Mouse (Mus musculus) lung, postnatal 36 days (tissue): ENCODE measurements at regions not wholly inside any gene's neighbourhood (a gene's known extent, or its start where the extent isn't known, plus 50 kb on each side); places are given as distances from the start of the nearest gene placed in this dataset.
"Not testable (repeated sequence)": the region's sequence is repeated elsewhere in the genome, so short reads cannot be mapped to it uniquely, and the experiment has no call there.

Source experiments
- DNase-seq: peaks from one replicate; pipeline ENCODE4 v3.0.0; 2022; ENCODE audit warnings: mixed read lengths

DNA sequence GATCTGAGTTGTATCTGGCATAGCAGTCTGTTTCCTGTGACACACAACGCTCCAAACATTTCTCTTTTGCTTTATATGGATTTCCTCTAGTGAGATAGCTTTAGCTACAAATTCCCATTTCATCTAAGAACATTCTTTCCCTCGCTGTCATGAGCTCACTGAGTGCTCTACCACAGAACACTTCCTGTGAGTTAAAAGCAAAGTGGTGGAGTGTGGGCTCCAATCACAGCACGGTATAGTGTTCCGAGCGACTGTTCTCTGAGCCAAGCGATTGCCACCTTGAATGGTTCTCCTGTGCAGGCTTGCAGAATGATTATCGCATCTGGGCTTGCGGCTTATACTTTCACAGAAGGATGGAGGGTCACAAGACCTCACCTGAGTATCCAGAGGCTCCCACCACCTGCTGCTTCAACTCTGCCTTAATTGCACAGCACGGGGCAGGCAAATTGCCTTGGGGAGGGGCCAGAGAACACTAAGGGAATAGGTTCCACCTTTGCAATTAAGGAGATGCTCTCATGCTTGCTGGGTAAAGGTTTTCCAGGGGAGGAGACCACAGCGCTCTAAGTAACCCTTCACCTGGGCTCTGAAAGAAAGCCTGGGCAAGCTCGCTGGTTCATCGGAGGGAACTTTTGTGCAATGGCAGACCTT lies 477.7 kb downstream of the Zfp704 start:
- no peak for DNase-seq

DNA sequence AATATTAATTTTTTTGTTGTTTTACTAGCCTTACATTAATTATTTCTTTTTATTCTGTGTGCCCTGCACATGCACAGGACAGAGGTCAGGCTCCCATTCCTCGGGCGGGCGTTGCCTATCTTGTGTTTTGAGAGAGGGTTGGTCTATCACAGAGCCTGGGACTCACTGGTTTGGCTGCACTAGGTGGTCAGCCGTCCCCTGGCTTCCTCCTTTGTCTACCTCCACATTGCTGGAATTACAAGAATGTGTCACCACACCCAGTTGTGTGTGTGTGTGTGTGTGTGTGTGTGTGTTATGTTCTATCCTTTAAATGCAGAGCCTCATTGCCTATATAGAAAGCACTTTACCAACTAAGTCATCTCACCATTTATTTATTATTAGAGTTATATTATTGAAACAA lies 478.5 kb downstream of the Zfp704 start:
- DNase-seq, result no peak

DNA sequence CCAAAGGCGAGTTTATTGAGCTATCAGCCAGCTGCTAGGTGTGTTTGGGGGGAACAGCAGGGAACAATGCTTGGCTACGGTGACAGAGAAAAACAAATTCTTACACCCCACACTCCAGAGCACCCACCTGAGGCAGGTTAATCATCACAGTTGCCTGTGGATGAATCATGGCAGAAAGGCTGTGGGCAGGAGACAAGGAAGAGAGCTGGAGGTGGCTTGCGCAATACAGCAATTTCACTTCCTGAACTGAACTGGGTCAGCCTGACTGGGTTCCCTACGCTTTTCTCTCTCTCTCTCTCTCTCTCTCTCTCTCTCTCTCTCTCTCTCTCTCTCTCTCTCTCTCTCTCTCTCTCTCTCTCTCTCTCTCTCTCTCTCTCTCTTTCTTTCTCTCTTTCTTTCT lies 481.5 kb downstream of the Zfp704 start:
- DNase-seq, result peak; percentile 71

DNA sequence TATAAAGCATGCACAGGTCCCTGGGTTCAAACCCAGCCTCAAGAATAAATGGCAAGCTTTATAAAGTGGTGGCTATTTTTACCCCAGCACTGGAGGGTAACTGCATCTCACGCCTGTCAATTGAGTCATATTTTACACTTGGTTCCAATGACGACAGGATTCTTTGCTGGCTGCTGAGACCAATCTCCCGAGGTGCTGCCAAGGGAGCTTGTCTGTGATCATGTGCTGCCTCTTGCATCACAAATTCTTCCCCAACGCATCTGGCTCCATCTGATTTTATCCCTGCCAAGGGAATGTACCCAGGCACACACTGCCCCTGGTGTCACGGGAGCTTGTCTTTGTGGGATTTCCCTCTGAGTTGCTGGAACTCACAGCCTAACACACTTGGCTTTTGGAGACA lies 486.8 kb downstream of the Zfp704 start:
- DNase-seq, result peak; percentile 54

DNA sequence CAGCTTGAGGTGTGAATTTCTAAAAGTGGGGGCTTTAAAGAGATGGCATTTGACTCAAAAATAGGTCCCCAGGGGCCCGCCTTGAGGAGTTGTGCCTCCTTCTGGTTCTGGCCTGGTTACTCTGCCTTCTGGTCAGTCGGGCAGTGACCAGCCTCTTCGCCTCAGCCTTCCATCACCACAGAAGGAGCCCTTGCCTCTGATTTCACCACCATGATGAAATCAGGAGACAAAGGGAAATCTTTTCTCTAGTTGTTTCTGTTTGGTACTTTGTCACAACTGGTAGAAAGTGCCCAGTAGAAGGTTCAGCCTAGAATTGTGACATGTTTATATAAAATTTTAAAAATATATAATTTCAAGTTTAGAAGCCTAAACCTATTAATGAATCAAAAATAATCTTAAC lies 492.0 kb downstream of the Zfp704 start:
- no peak for DNase-seq

DNA sequence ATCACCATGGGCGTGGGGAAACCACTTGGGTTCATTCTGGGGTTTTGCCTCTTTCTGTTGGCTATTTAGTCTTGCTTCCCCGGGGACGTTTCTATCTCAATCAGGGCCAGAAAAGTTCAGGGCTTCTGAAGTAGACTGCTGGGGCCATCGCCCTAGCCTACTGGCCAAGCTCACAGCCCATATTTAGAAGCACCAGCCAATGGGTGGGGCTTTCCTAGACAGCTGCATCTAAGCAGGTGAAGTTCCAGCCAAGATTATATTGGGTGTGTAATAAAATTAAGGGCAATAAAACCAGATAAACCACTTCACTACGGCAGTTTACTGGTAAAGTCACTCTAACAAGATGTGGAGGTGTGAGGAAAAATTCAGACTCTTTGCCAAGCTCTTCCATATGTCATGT lies 496.5 kb downstream of the Zfp704 start:
- DNase-seq, result peak; percentile 7

DNA sequence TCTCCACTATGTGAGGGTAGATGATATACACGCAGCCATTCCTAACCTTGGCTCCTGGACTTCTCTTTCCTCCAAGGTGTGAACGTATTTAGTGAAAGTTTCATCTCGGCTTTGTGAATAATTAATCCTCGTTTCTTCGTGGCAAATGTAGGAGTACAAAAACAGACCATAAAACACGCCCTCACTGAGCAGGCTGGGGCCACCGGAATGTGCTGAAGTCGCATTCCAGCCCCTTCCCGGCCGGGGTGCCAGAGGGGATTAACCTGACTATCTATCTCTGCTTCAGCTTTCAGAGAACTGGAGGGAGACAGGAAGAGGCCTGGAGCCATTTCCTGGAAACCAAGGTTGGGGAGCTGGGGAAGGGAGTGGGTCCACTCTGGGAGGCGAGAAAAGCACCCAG lies 499.1 kb downstream of the Zfp704 start:
- no peak for DNase-seq

DNA sequence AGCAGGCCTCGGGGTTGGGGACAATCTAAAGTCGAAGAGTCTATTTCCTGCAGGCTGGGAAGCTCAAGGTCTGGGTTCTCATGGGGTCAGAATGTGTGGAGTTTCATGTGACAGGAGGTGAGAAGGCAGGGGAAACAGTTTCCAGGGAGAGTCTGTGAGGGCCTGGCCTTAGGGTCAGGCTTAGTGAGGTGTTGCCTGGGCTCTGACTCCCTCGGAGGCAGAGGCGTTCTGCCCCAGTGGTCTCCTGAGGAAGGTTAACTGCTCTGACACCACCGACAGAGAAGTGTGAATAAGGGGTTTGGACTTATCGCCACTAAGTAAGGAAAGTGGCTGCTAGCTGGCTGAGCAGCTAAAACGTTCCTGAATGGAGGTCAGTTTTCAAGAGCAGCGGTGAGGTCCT lies 499.9 kb downstream of the Zfp704 start:
- no peak for DNase-seq

DNA sequence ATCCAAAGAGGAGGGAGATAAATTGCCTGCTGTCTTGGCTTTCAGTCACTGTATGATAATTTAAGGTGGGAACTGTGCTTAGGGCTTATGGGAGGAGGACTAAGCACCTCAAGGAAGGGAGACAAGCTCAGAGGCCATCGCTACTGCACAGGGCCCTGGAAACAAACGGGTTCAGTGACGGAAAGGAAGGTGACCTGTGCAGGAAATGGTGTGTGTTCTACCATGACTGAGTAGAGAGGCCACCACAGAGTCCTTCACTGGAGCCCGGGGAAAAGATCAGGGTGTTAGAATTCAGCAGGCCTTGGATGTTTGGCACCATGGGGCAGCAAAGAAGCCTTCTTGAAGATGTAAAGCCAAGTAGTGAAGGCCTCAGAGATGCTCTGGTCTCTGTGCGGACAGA lies 500.4 kb downstream of the Zfp704 start:
- DNase-seq, result no peak

DNA sequence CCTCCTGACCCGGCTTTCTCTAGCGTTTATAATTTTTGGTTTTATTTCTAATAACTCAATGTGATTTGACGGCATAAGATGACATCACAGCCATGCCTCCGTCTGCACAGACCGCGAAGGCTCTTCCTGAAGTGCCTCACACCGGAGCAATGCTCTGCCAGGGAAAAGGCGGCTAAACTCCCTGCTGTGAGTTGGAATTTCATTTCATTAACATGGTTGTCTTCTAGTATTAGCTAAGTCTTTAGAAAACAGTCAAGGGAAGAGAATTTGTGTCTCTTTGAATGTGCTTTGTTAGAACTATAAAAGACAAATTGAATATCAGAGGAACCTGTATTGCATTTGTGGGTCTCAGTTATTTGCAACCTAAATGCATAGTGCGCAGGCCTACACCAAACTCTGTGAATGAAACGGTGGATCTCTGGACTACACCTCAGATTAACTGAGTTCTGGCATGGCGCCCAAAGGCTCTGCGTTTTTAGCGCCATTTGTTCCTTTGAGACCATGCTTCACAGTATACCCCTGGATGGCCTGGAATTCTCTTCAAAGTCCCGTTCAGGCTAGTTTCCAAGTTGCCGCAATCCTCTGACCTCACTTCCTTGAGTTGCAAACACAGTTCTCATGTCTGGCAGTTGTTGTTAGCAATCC lies 502.0 kb downstream of the Zfp704 start:
- no peak for DNase-seq

DNA sequence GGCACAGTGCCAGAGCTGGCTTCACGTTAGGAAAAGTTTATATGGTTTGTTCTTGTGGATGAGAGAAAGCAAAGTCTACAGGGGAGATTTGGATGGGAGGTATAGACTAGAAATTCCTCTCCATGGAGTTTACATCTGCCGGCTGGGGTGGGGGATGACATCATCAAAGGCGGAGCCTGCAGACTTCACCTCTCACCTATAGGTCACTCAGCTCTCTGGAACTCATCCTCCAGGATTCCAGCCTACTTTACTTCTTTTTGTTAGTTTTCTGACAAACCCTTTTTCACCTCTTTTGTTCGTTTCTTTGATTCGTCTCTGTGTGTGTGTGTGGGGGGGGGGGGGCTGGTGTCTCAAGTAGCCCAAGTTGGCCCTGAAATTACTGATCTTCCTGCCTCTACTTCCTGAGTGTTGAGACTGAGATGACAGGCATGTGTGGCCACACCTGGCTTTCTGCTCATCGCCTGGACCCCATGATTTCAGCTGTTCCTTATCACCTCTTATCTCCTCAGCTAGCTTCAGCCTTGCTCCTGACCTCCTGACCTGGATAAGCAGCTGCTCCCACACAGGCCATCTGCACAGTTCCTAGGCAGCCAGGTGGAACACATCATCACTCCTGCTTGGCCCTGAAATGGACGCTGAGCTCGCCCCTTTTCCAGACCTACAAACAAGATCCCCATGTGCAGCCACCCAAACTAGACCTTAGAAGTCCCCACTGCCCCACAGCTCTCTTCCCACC lies 504.5 kb downstream of the Zfp704 start:
- no peak for DNase-seq

DNA sequence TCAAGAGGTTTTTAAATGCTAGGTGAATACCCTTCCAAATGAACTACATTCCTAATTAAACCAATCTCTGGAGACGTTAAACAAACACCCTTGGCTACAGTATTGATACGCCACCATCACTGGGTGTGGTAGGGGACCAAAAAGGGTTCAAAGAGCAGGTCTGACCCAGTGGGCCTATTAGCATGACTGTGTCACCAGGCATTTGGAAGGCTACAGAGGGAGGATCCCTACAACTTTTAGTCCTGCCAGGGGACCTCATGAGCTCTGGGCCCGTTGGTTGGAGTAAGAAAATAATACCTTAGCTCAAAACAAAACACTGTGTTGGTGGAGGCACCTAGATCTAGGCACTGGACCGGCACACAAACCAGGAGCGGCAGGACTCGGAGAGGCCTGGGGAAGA lies 506.4 kb downstream of the Zfp704 start:
- DNase-seq, result no peak

DNA sequence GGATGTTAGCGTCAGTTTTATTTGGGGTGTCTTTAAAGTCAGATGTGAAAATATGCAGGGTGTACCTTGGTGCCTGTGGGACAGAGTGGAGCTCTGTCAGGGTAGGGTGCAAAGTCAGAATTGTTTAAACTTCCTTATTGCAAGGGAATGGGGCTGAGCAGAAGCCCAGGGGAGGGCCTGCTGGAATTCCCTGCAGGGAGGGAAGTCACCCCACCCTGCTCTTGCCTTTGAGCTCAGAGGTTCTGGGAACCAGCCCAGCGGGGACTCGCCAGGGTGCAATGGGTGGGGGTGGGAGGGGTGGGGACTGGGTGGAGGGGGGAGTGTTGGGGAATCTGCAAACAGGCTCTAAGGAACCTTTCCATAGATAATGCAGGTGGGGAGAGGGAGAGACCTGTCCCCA lies 508.6 kb downstream of the Zfp704 start:
- no peak for DNase-seq

DNA sequence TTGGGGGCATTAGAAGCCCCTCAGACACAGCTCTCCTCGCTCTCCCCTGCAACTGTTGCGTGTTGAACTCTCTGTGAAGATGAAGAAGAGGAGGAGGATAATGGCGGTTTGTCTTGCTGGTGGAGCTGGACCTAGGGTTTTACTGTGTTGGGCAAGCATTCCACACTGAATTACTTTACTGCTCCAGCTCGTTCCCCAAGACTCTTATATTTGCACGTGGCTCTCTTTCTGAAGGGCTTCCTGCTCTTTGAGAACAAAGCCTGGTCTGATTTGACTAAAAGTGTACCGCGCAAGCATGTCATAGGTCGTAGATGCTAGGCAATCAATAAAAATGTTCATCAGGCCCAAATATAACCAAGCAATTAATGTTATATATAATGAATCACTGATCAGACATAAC lies 509.1 kb downstream of the Zfp704 start:
- DNase-seq, result no peak

DNA sequence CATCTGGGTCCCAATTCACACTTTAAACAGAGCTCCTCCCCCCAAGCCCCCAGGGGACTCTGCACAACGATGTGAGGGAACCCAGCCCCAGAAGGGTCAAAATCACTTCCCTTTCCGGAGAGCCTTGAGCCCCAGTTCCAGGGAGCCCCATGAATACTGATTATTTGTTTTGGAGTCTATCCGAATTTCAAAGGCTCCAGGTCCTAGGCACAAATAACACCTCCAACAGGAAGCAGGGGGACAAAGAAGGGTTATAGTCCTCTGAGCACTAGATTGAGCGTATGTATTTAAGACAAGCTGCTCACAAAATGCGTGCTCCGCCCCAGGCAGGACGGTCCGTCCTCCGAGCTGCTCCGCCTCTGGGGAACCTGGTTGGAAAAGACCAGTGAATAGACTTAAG lies 511.4 kb downstream of the Zfp704 start:
- no peak for DNase-seq

DNA sequence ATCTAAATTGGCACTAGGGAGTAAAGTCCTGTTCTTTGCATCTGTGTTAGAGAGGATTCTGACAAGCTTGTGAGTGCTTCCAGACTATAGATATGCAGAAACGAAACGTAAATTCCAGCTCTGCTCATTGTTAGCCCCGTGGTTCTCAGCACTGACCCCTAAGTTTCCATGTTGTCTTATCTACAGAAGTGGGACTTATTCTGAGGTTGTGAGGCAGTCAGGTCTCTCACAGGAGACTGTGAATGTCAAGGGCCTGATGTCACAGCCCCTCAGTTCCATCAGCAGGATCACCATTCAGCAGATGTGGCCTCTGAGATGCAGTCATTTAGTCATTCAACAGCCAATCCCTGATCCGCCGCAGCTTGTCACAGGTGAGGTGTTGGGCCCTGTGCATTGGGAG lies 525.8 kb downstream of the Zfp704 start:
- DNase-seq, result no peak

DNA sequence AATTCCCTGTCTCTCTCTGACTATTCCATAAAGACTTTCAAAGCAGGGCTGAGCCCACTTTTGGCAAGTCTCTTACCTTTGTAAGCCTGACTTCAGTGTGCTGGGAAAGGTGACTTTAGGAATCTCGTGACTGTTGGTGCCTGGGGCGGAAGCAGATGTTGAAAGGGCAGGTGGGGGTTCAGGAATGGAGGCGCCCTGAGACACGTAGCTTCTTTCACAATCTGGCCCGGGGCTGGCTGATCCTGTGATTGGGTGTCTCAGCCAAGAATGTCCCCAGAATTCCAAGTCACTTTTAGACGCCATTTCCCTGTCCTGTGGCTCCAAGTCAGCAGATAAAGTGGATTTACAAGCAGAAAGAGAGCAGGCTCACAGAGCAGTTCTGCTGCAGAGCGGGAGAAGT lies 527.8 kb downstream of the Zfp704 start:
- DNase-seq, result no peak

DNA sequence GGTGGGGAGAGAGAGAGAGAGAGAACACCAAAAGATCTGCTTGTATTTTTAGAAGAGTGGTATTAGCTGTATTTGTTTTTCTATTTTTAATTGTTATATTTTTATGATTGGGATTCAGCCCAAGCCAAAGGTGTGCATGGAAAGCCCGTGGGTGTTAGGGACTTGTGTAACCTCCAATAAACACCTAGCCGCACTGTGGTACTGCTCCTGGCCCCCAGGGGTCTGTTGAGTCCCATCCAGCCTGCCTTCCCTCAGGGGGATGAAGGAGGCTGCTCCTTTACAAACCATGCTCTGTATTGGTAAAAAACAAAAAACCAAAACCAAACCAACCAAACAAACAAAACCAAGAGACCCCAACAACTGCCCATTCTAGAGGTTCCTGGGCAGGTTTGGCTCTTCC lies 531.7 kb downstream of the Zfp704 start:
- DNase-seq, result no peak

DNA sequence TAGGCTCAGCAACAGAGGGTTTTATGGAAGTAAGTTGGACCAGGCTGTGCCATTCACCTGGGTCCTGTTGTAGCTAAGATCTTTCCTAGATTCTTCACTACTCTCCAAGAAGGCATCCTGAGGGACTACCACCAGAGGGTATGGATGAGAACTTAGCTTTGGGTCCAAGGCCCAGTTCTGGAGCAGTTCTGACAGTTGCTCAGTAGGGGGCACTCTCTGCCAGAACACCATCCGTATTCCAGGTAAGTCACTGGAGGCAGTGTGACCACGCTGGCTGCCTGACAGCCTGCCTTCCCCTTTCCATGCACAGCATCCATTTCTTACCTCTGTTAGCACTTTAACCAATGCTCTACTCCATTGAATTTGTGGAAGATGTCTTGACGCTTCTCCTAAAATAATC lies 533.2 kb downstream of the Zfp704 start:
- peak; percentile 75 for DNase-seq

DNA sequence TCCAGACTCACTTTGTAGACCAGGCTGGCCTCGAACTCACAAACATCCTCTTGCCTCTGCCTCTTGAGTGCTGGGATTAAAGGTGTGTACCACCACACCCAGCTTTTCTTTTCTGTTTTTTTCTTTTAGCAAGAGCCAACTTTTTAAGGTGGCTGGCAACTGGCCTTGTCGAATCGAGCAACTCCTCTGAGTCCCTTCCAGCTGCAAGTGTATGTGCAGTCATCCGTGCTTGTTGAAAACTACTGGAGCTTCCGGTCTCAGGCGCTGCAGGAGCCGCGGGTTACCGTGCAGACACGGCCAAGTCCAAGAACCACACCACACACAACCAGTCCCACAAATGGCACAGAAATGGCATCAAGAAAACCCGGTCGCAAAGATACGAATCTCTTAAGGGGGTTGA lies 537.4 kb downstream of the Zfp704 start:
- DNase-seq, result not testable (repeated sequence)

DNA sequence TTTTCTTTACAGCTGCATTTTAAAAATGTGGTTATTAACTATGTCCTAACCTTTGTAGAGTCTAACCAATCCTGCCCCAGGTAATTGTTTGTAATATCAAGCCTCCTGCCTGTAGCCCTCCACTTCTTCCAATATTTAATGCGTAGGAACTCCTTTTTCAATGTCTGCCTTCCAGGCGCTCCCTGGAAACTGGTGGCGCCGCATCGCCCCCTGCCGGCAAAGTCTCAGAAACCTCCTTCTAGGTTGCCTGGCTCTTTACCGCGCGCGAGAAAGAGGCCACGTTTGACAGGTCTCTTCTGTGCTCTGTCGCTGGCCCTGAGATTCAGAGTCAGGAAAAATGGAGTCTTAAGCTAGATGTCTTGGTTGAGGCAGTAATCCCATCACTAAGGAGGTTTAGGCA lies 542.8 kb downstream of the Zfp704 start:
- DNase-seq, result peak; percentile 86

DNA sequence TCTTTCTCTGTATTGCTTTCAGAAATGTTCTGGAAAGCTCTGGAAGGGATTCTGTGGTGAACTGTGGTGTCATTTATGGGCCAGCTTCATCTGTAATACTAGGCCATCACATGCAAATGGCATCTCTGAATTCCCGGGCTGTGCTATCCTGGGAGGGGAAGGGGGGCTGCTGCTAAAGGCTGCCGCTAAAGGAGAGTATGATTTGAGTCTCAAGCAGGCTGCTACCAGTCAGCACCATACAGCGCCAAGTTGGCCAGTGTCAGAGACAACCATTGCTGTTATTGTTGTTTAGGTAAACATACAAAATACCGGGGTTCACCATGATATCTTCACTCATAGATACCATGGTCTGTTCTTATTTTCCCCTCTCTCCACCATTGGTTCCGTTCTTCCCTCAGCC lies 543.5 kb downstream of the Zfp704 start:
- DNase-seq, result no peak

DNA sequence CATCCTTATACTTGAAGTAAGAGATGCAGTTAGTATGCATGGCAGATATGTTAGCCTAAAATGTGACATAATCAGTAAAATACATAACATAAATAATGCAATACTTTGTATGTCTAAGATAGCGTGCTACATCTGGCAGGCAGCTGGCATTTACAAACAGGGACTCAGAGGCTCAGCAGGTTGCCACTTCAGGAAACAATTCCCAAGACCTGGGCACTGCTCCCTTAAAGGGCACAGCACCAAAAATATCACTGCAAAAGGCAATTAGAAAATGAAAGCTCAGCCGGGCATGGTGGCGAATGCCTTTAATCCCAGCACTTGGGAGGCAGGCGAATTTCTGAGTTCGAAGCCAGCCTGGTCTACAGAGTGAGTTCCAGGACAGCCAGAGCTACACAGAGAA lies 544.0 kb downstream of the Zfp704 start:
- DNase-seq, result peak; percentile 39

DNA sequence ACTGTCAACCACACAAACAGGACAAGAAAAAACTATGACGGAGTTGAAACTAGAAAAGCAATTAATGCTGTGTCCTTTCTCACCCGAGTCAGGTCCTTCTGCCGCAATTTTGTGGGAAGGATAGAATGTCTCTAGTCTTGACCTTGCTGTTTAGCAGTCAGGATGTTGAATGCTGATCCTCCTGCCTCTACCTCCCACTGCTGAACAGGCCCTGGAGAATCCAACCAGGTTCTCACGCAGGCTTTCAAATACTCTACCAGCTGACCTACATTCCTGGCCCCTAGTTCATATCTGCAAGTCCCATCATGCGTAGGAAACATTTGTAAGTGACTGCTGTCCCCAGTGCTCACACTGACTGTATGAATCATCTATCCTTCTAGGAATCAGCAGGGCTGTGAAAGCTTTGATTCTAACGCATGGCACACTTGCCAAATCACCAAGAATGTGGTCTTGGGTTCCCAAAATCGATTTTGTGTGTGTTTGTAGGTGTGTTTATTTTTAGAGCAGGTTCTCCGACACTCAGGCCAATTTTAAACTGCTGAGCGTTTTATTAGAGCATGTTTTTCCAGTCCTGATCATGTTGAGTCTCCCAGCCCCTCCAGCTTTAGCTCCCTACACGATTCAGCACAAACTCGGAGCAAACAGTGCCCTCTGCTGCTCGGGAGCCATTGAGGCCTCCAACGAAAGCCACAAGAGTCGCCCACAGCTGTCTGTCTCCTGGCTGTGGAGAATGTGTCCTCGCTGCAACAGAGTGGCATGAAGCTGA lies 545.4 kb downstream of the Zfp704 start:
- DNase-seq, result peak; percentile 65
